12 mouse cellular contexts compared by ENCODE assay signal in genomic region chr13:99754251-99754652, GRCm38 (mm10).
DNase-seq lines count a peak whose midpoint lies in the region; ATAC-seq and TF ChIP-seq lines count a peak whose summit lies in the region.
"Had no signal": no experiment of that assay in that cellular context is flagged by ENCODE, and none has a peak within 500 bp of the region (broad histone marks: within the 10 kb centered on the region; RNA-seq: fewer than 3 reads in every experiment).

No protein-coding gene starts in this region.

- H3K27ac ChIP-seq in forebrain, embryonic 14.5 days (ENCODE audit: low read depth, low read length) = no peak overlapping the region
- no peak overlapping the region for H3K27ac ChIP-seq in forebrain, embryonic 10.5 days
- no peak overlapping the region for H3K27ac ChIP-seq in lung, embryonic 14.5 days (ENCODE audit: low read depth)
- no peak overlapping the region for H3K27ac ChIP-seq in lung, postnatal 0 days (ENCODE audit: low read length)
- H3K27ac ChIP-seq: kidney, postnatal 0 days; neural tube, embryonic 13.5 days had no signal

- TF ChIP-seq EP300 in lung, postnatal 0 days (IDR thresholded peaks at IDR 0.05) = no peak

- ATAC-seq in forebrain, embryonic 14.5 days = peak; percentile 60
- ATAC-seq in lung, embryonic 14.5 days (ENCODE audit: insufficient read depth) = peak; percentile 84
- ATAC-seq in lung, postnatal 0 days = no peak
- ATAC-seq in common myeloid progenitor, adult 5-6 weeks (replicated peaks; ENCODE audit: low read depth, poor library complexity, severe bottlenecking) = peak; percentile 89
- ATAC-seq in megakaryocyte, adult 5-6 weeks (ENCODE audit: poor library complexity, severe bottlenecking) = 0 out of 2 replicates have a peak, but pooled peaks have one; percentile 52
- no peak for ATAC-seq in CD4-positive, CD25-positive, alpha-beta regulatory T cell, adult 4 months

- H3K36me3 ChIP-seq in forebrain, embryonic 14.5 days (ENCODE audit: control insufficient read depth, insufficient read depth, low read length) = no peaks in the 10 kb centered on the region
- H3K36me3 ChIP-seq in forebrain, embryonic 10.5 days (replicated peaks) = no peaks in the 10 kb centered on the region
- no peaks in the 10 kb centered on the region for H3K36me3 ChIP-seq in lung, embryonic 14.5 days (ENCODE audit: insufficient read depth)
- no peaks in the 10 kb centered on the region for H3K36me3 ChIP-seq in lung, postnatal 0 days (ENCODE audit: insufficient read depth, low read length)
- H3K36me3 ChIP-seq: neural tube, embryonic 13.5 days had no signal

- WGBS in forebrain, embryonic 14.5 days = 61% methylated on average over 5 of the region's 5 CpGs
- 80% methylated on average over 5 of the region's 5 CpGs for WGBS in forebrain, embryonic 10.5 days
- 22% methylated on average over 5 of the region's 5 CpGs for WGBS in lung, embryonic 14.5 days
- WGBS in lung, postnatal 0 days = 16% methylated on average over 5 of the region's 5 CpGs

- H3K4me1 ChIP-seq in forebrain, embryonic 14.5 days (ENCODE audit: control insufficient read depth, insufficient read depth, low read length) = 0 out of 2 replicates have a peak, but pooled peaks cover 2% of the 10 kb centered on the region
- H3K4me1 ChIP-seq in forebrain, embryonic 10.5 days = no peaks in the 10 kb centered on the region
- H3K4me1 ChIP-seq in lung, embryonic 14.5 days (ENCODE audit: insufficient read depth) = no peaks in the 10 kb centered on the region
- H3K4me1 ChIP-seq in lung, postnatal 0 days (ENCODE audit: insufficient read depth, low read depth, low read length) = no peaks in the 10 kb centered on the region

- no peak for TF ChIP-seq CTCF in lung, embryonic 14.5 days (IDR thresholded peaks at IDR 0.05; ENCODE audit: low read depth)
- TF ChIP-seq CTCF in lung, postnatal 0 days (IDR thresholded peaks at IDR 0.05) = no peak

- H3K9me3 ChIP-seq in forebrain, embryonic 14.5 days (replicated peaks; ENCODE audit: control insufficient read depth, low read length) = no peaks in the 10 kb centered on the region
- H3K9me3 ChIP-seq in forebrain, embryonic 10.5 days = no peaks in the 10 kb centered on the region
- H3K9me3 ChIP-seq in lung, embryonic 14.5 days (ENCODE audit: low read depth, low read length) = no peaks in the 10 kb centered on the region
- no peaks in the 10 kb centered on the region for H3K9me3 ChIP-seq in lung, postnatal 0 days (ENCODE audit: low read length)
- H3K9me3 ChIP-seq: neural tube, embryonic 13.5 days had no signal

- H3K27me3 ChIP-seq in forebrain, embryonic 14.5 days (replicated peaks; ENCODE audit: control insufficient read depth, insufficient read depth, low read length) = no peaks in the 10 kb centered on the region
- H3K27me3 ChIP-seq in forebrain, embryonic 10.5 days (ENCODE audit: poor library complexity, severe bottlenecking) = no peaks in the 10 kb centered on the region
- no peaks in the 10 kb centered on the region for H3K27me3 ChIP-seq in lung, embryonic 14.5 days (ENCODE audit: insufficient read depth, low read length)
- H3K27me3 ChIP-seq in lung, postnatal 0 days (replicated peaks; ENCODE audit: insufficient read depth, low read length) = no peaks in the 10 kb centered on the region
- H3K27me3 ChIP-seq: neural tube, embryonic 13.5 days had no signal

- H3K4me3 ChIP-seq in forebrain, embryonic 14.5 days (ENCODE audit: low read depth, low read length) = no peak overlapping the region
- H3K4me3 ChIP-seq in forebrain, embryonic 10.5 days = no peak overlapping the region
- no peak overlapping the region for H3K4me3 ChIP-seq in lung, embryonic 14.5 days (ENCODE audit: low read depth, low read length)
- H3K4me3 ChIP-seq in lung, postnatal 0 days (ENCODE audit: low read depth, low read length) = no peak overlapping the region
- H3K4me3 ChIP-seq: neural tube, embryonic 13.5 days had no signal

- no peak for DNase-seq in forebrain, embryonic 14.5 days (ENCODE audit: low spot score)
- DNase-seq in forebrain, embryonic 10.5 days (ENCODE audit: extremely low spot score, low spot score) = no peak
- peak; percentile 9 for DNase-seq in lung, embryonic 14.5 days
- no peak for DNase-seq in lung, postnatal 0 days (ENCODE audit: low spot score)
- no peak for DNase-seq in heart, postnatal 10 days
- DNase-seq: gastrocnemius, postnatal 25 days; lung, postnatal 4 days had no signal

- H3K9ac ChIP-seq in forebrain, embryonic 14.5 days (ENCODE audit: low read length) = no peak overlapping the region
- no peak overlapping the region for H3K9ac ChIP-seq in lung, embryonic 14.5 days
- no peak overlapping the region for H3K9ac ChIP-seq in lung, postnatal 0 days (replicated peaks; ENCODE audit: low read depth)
- H3K9ac ChIP-seq: neural tube, embryonic 13.5 days had no signal

- no peak overlapping the region for H3K4me2 ChIP-seq in forebrain, embryonic 14.5 days (ENCODE audit: low read length)
- no peak overlapping the region for H3K4me2 ChIP-seq in lung, embryonic 14.5 days
- H3K4me2 ChIP-seq in lung, postnatal 0 days (replicated peaks; ENCODE audit: low read depth, low read length) = no peak overlapping the region
- H3K4me2 ChIP-seq: neural tube, embryonic 13.5 days had no signal

- intact Hi-C loops in heart, postnatal 10 days (cut with DNase I) = no loop called here

Comparison
In these comparisons a context has a peak if more than half of its experiments do, and no peak if none do; other contexts are left out.
1. ATAC-seq: peak in forebrain, embryonic 14.5 days (single experiment), lung, embryonic 14.5 days (single experiment), common myeloid progenitor, adult 5-6 weeks (single experiment) and megakaryocyte, adult 5-6 weeks (single experiment); none in lung, postnatal 0 days (single experiment) and CD4-positive, CD25-positive, alpha-beta regulatory T cell, adult 4 months (single experiment).